Mouse (Mus musculus): ENCODE results near the gene Tfap2e. TPM values are rescaled to one million over a fixed set of nuclear protein-coding genes. Genes with fewer than 3 reads are reported as not detected.

Gene Tfap2e
- total RNA-seq (2014; rRNA removed) (not detected in 2 replicates), polyA plus RNA-seq (2012; rRNA removed) (not detected in 2 replicates)

- H3K79me2 ChIP-seq (ENCODE audit: control insufficient read depth, insufficient read depth, low read length), result no peaks in the 10 kb centered on the region
- no peaks in the 10 kb centered on the region for H3K36me3 ChIP-seq (ENCODE audit: control insufficient read depth, insufficient read depth, low read length)
- H3K27ac ChIP-seq (replicated peaks; ENCODE audit: insufficient read depth, low read depth, low read length), result no peak within 1 kb of the TSS
- no peak within 1 kb of the TSS; the same call in 1 of the 2 replicates for H3K9ac ChIP-seq (ENCODE audit: low read depth, low read length)
- peak within 1 kb of the TSS; percentile 29; the same call in 1 of the 2 replicates for H3K4me3 ChIP-seq (ENCODE audit: insufficient read depth, low read depth, low read length)
- no peak for DNase-seq (ENCODE audit: extremely low read depth, low read depth, low spot score)
- TF ChIP-seq CTCF (IDR thresholded peaks at IDR 0.05; ENCODE audit: low read depth, low read length) (no peak), POLR2A (IDR thresholded peaks at IDR 0.05; ENCODE audit: extremely low read depth, insufficient read depth, low read length) (no peak)
- 3% methylated on average over 32 of the region's 32 CpGs for WGBS
- H3K27me3 ChIP-seq (ENCODE audit: control insufficient read depth, insufficient read depth, low read length), result peaks cover 29% of the 10 kb centered on the region
- peaks cover 4% of the 10 kb centered on the region for H3K4me1 ChIP-seq (ENCODE audit: control insufficient read depth, insufficient read depth, low read length)
Observed at GRCm38 (mm10) chr4:126736001-126736414, at the start of gene Tfap2e. TSS of gene Tfap2e (minus strand) at chr4:126736240.

- no peaks in the 10 kb centered on the region for H3K4me1 ChIP-seq (ENCODE audit: control insufficient read depth, insufficient read depth, low read length)
- H3K27me3 ChIP-seq (ENCODE audit: control insufficient read depth, insufficient read depth, low read length), result no peaks in the 10 kb centered on the region
- 77% methylated on average over 8 of the region's 8 CpGs for WGBS
Observed at GRCm38 (mm10) chr4:126782996-126783395, 47.0 kb upstream of the Tfap2e start.

GRCm38 (mm10) chr4:126782512-126782911, 46.5 kb upstream of the Tfap2e start:
- 96% methylated on average over 8 of the region's 8 CpGs for WGBS
- H3K4me3 ChIP-seq (ENCODE audit: insufficient read depth, low read depth, low read length), result no peak overlapping the region
- TF ChIP-seq CTCF (IDR thresholded peaks at IDR 0.05; ENCODE audit: low read depth, low read length) (no peak), POLR2A (IDR thresholded peaks at IDR 0.05; ENCODE audit: extremely low read depth, insufficient read depth, low read length) (no peak)

More at GRCm38 (mm10) chr4:126782996-126783395, 47.0 kb upstream of the Tfap2e start:
- no peak for DNase-seq (ENCODE audit: extremely low read depth, low read depth, low spot score)
- Histone ChIP-seq H3K79me2 (ENCODE audit: control insufficient read depth, insufficient read depth, low read length) (no peaks in the 10 kb centered on the region; the same call in 1 of the 2 replicates), H3K9ac (ENCODE audit: low read depth, low read length) (no peak overlapping the region), H3K36me3 (ENCODE audit: control insufficient read depth, insufficient read depth, low read length) (peaks cover 6% of the 10 kb centered on the region), H3K27ac (replicated peaks; ENCODE audit: insufficient read depth, low read depth, low read length) (no peak overlapping the region), H3K4me3 (ENCODE audit: insufficient read depth, low read depth, low read length) (no peak overlapping the region)
- no peak for TF ChIP-seq POLR2A (IDR thresholded peaks at IDR 0.05; ENCODE audit: extremely low read depth, insufficient read depth, low read length)
- no peak for TF ChIP-seq CTCF (IDR thresholded peaks at IDR 0.05; ENCODE audit: low read depth, low read length)

GRCm38 (mm10) chr4:126781871-126782270, 45.8 kb upstream of the Tfap2e start:
- Histone ChIP-seq H3K9ac (ENCODE audit: low read depth, low read length) (no peak overlapping the region), H3K36me3 (ENCODE audit: control insufficient read depth, insufficient read depth, low read length) (peaks cover 3% of the 10 kb centered on the region), H3K27me3 (ENCODE audit: control insufficient read depth, insufficient read depth, low read length) (no peaks in the 10 kb centered on the region), H3K79me2 (ENCODE audit: control insufficient read depth, insufficient read depth, low read length) (no peaks in the 10 kb centered on the region; the same call in 1 of the 2 replicates), H3K27ac (replicated peaks; ENCODE audit: insufficient read depth, low read depth, low read length) (no peak overlapping the region), H3K4me1 (ENCODE audit: control insufficient read depth, insufficient read depth, low read length) (no peaks in the 10 kb centered on the region), H3K4me3 (ENCODE audit: insufficient read depth, low read depth, low read length) (no peak overlapping the region)
- TF ChIP-seq POLR2A (IDR thresholded peaks at IDR 0.05; ENCODE audit: extremely low read depth, insufficient read depth, low read length), result no peak
- WGBS, result 90% methylated on average over 3 of the region's 3 CpGs
- no peak for DNase-seq (ENCODE audit: extremely low read depth, low read depth, low spot score)

More at GRCm38 (mm10) chr4:126782512-126782911, 46.5 kb upstream of the Tfap2e start:
- Histone ChIP-seq H3K9ac (ENCODE audit: low read depth, low read length) (no peak overlapping the region), H3K4me1 (ENCODE audit: control insufficient read depth, insufficient read depth, low read length) (no peaks in the 10 kb centered on the region), H3K27ac (replicated peaks; ENCODE audit: insufficient read depth, low read depth, low read length) (no peak overlapping the region), H3K27me3 (ENCODE audit: control insufficient read depth, insufficient read depth, low read length) (no peaks in the 10 kb centered on the region), H3K36me3 (ENCODE audit: control insufficient read depth, insufficient read depth, low read length) (peaks cover 6% of the 10 kb centered on the region), H3K79me2 (ENCODE audit: control insufficient read depth, insufficient read depth, low read length) (no peaks in the 10 kb centered on the region; the same call in 1 of the 2 replicates)
- no peak for DNase-seq (ENCODE audit: extremely low read depth, low read depth, low spot score)

GRCm38 (mm10) chr4:126779826-126780775, 44.1 kb upstream of the Tfap2e start:
- Histone ChIP-seq H3K4me1 (ENCODE audit: control insufficient read depth, insufficient read depth, low read length) (no peaks in the 10 kb centered on the region), H3K4me3 (ENCODE audit: insufficient read depth, low read depth, low read length) (no peak overlapping the region), H3K27ac (replicated peaks; ENCODE audit: insufficient read depth, low read depth, low read length) (no peak overlapping the region), H3K79me2 (ENCODE audit: control insufficient read depth, insufficient read depth, low read length) (peaks cover 4% of the 10 kb centered on the region; the same call in 1 of the 2 replicates), H3K27me3 (ENCODE audit: control insufficient read depth, insufficient read depth, low read length) (no peaks in the 10 kb centered on the region), H3K36me3 (ENCODE audit: control insufficient read depth, insufficient read depth, low read length) (no peaks in the 10 kb centered on the region), H3K9ac (ENCODE audit: low read depth, low read length) (no peak overlapping the region)
- no peak for DNase-seq (ENCODE audit: extremely low read depth, low read depth, low spot score)
- WGBS, result 90% methylated on average over 12 of the region's 12 CpGs
- TF ChIP-seq CTCF (IDR thresholded peaks at IDR 0.05; ENCODE audit: low read depth, low read length), result no peak

Data from liver, adult 2 months (tissue).